Mouse (Mus musculus) c-Kit-positive CD71-positive TER-119-negative erythroid progenitor cells, embryonic 14.5 days (primary cell): ENCODE measurements around the gene Fgfr2.

Experiments
- DNase-seq: peaks from one replicate; pipeline ENCODE4 v3.0.0-alpha.2; 2013; ENCODE audit warnings: low read depth

Fgfr2 gene

GRCm38 (mm10) chr7:132396661-132397322, 726.4 kb downstream of the Fgfr2 start:
- no peak for DNase-seq

- no peak for DNase-seq
Observed at GRCm38 (mm10) chr7:132393582-132394175, 729.5 kb downstream of the Fgfr2 start.

GRCm38 (mm10) chr7:132393014-132393406, 730.1 kb downstream of the Fgfr2 start:
- no peak for DNase-seq

GRCm38 (mm10) chr7:132392233-132393013, 730.7 kb downstream of the Fgfr2 start:
- no peak for DNase-seq

- DNase-seq: no peak
Observed at GRCm38 (mm10) chr7:132389473-132389872, 733.7 kb downstream of the Fgfr2 start.

- DNase-seq: no peak
Observed at GRCm38 (mm10) chr7:132387507-132387906, 735.6 kb downstream of the Fgfr2 start.

- DNase-seq: no peak
Observed at GRCm38 (mm10) chr7:132386316-132386715, 736.8 kb downstream of the Fgfr2 start.

- no peak for DNase-seq
Observed at GRCm38 (mm10) chr7:132385456-132386130, 737.6 kb downstream of the Fgfr2 start.

- DNase-seq: no peak
Observed at GRCm38 (mm10) chr7:132384736-132385455, 738.3 kb downstream of the Fgfr2 start.

GRCm38 (mm10) chr7:132380634-132381336, 742.4 kb downstream of the Fgfr2 start:
- no peak for DNase-seq

- no peak for DNase-seq
Observed at GRCm38 (mm10) chr7:132377913-132378312, 745.2 kb downstream of the Fgfr2 start.

- no peak for DNase-seq
Observed at GRCm38 (mm10) chr7:132373594-132374378, 749.4 kb downstream of the Fgfr2 start.

- DNase-seq: no peak
Observed at GRCm38 (mm10) chr7:132372752-132373513, 750.2 kb downstream of the Fgfr2 start.

GRCm38 (mm10) chr7:132371832-132372231, 751.3 kb downstream of the Fgfr2 start:
- no peak for DNase-seq

GRCm38 (mm10) chr7:132369784-132370183, 753.4 kb downstream of the Fgfr2 start:
- DNase-seq: no peak

GRCm38 (mm10) chr7:132368859-132369258, 754.3 kb downstream of the Fgfr2 start:
- no peak for DNase-seq

- DNase-seq: no peak
Observed at GRCm38 (mm10) chr7:132367344-132367743, 755.8 kb downstream of the Fgfr2 start.

- DNase-seq: no peak
Observed at GRCm38 (mm10) chr7:132365703-132366384, 757.3 kb downstream of the Fgfr2 start.

- no peak for DNase-seq
Observed at GRCm38 (mm10) chr7:132365111-132365510, 758.0 kb downstream of the Fgfr2 start.
